Mouse (Mus musculus) mouse embryonic stem cell (cell line): ENCODE results near the gene Odf4.

Experiments
- in situ Hi-C, 2 experiments: fragments of 300-500 bp; cut with MboI; formaldehyde crosslinking; loops; 1 replicate in 1 of 2; 3 replicates in 1 of 2; pipeline ENCODE4 v1.14.3; 2019 to 2020; ENCODE audit warnings: low sequenced_read_pairs in 2 of 2, low pct_unique_long_range_greater_than_20kb in 1 of 2, mixed read lengths in 1 of 2; ENCODE audit not compliant: unreplicated experiment in 1 of 2

The Odf4 gene

DNA sequence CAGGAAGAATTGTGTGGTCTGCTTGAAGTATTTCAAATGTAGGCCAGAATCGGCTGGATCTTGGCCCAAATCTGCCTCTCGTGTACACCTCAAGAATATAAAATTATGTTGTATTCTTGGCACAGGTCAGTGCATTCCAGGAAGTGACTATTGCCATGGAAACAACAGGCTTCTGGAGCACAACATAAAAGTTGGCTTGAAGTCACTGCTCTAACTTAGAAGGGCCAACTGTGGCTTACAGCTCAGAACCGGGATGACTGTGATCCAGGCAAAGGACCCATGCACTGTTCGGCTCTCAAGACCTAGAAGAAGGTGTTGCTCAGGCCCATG lies 20.5 kb downstream of the Odf4 start:
- in situ Hi-C loops = loop anchor here in 1 of 2 experiments (5.0 kb wide), 1 partner anchor 81 kb away; no protein-coding TSS in a partner anchor

DNA sequence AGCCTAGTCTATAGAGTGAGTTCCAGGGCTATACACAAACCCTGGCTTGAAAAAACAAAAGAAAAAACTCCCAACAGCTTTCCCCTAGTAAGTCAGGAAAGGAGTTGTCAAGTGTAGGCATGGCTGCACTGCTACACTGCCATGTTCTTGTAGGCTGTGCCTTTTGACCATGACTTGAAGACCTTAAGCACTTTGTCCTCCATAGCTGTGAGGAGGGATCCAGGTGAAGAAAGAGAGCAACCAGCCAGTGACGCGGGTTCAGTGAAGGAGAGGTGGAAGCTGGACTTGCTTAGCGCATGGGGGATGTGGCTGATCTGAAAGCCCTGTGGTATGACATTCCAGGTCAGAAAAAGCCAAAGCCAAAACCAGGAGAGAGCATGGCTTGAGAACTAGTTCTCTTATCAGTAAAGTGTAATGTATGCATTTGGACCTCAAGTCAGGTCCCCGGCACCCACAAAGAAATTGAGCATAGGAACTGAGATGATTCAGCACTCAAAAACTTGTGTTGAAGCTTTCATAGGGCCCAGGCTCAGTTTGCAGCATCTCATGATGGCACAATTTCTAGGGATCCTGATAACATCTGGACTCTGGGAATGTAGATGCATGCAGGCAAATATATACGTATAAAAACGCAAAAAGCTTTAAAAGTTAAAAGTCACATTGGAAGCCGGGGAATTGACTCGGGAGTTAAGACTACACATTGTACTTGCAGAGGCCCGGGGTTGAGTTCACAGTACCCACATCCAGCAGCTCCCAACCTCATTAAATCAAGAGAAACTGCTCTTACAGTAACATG lies 21.0 kb downstream of the Odf4 start:
- in situ Hi-C loops = loop anchor here in 1 of 2 experiments (5.0 kb wide), 1 partner anchor 81 kb away; no protein-coding TSS in a partner anchor

DNA sequence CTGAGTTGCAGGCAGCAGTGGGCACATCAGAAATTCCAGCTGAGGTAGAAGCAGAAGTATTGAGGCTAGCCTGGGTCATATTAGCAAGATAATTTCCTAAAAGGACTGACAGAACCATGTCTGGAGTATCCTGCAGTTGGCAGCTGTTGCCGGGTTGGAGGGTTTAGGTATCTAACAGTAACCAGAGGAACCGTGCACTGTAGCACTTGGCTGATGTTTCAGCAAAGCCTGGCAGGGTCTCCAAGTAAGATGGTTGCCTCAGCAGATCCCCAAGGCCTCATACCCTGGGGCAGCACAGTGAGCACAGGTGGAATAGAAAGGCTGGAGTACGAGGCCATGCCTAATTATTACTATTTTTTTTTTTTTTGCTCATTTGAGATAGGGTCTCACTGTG lies 21.7 kb downstream of the Odf4 start:
- in situ Hi-C loops = loop anchor here in 1 of 2 experiments (5.0 kb wide), 1 partner anchor 82 kb away; no protein-coding TSS in a partner anchor

DNA sequence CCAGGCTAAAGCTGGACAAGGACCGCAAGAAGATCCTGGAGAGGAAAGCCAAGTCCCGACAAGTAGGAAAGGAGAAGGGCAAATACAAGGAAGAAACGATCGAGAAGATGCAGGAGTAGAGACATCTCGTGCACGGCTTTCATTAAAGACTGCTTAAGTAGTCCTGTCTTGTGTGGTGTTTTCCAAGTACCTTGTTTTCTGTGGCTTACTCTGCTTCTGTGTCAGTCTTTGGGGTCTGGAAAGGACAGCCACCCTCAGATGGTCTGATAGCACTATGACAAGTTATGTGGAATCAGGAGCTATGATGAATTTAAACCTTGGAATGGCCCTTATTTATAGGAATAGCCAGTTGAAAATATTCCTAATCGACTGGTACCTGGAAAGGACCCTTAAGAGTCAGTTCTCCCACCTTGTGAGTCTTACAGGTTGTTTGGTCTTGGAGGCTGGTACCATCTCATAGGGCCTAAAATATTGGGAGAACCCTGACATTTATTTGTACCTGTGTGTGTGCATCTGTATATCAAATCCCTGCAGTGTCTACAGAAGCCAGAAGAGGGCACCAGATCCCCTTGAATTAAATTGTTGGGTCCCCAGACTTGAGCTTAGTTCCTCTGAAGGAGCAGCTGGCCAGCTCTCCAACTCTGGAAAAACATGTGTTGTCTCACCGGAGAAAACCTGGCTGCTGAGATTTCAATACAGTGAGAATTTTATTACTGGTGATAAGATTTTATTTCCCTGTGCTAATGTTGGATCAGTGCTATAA lies 22.3 kb downstream of the Odf4 start:
- in situ Hi-C loops = loop anchor here (5.0 kb wide), 2 partner anchors 68 to 83 kb away; no protein-coding TSS in a partner anchor

DNA sequence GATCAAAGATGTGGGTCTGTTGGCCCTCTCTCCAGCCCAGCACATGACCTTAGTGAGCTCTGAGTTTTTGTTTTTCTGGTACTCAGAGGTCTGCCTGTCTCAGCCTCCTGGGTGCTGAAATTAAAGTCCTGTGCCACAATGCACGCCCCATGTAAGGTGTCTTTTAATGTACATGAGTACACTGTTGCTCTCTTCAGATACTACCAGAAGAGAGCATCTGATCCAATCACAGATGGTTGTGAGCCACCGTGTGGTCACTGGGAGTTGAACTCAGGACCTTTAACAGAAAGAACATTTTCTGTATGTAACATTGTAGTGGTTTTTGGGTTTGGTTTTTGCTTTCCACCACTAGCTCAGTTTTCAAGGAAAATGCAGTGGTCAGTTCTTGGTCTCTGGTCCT lies 23.1 kb downstream of the Odf4 start:
- in situ Hi-C loops = loop anchor here in 1 of 2 experiments (5.0 kb wide), 1 partner anchor 69 kb away; no protein-coding TSS in a partner anchor

DNA sequence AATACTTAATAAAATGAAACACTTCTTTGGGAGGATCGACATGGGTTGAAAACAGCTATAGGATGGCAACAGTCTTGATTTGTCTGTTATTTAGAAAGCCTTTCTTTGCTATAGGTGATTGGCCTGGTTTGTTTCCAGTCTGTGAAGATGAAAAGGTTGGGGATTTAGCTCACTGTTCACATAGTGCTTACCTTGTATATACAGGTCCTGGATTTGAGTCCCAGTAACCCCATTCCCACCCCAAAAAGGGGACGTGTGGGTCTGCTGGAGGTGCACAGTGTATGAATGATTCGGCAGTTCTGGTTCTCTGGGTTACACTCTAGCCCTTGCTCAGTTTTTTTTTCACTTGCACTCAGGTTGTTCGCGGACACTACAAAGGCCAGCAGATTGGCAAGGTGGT lies 24.1 kb downstream of the Odf4 start:
- in situ Hi-C loops = loop anchor here in 1 of 2 experiments (5.0 kb wide), 1 partner anchor 69 kb away; no protein-coding TSS in a partner anchor

DNA sequence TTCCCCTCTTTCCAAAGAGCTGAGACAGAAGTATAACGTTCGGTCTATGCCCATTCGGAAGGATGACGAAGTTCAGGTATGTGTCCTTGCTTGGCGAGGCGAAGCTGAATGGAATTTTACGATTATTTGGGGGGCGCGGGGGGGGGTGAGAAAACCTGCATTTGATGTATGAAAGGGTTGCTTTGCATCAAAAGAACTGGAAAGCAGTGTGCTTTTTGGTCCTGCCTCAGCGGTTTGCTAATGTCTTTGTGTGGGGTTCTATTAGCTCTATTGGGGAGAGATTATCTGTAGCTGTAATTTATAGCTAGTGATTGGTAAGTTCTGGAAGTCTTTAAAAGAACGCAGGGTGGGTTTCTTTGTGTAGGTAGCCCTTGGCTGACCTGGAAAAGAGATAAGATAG lies 24.5 kb downstream of the Odf4 start:
- in situ Hi-C loops = loop anchor here in 1 of 2 experiments (5.0 kb wide), 1 partner anchor 70 kb away; no protein-coding TSS in a partner anchor

DNA sequence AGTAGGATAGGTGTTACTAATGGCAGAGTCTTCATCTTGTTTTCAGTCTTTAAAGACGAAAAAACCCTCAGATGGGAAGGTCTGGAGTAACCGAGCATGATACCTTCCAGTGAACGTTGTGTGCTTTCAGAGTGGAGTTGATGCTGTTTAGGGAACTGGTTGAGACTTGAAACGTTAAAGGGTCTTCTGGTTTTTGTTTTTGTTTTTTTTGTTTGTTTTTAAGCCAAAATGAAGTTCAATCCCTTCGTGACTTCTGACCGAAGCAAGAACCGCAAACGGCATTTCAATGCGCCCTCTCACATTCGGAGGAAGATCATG lies 24.9 kb downstream of the Odf4 start:
- in situ Hi-C loops = loop anchor here in 1 of 2 experiments (5.0 kb wide), 1 partner anchor 70 kb away; no protein-coding TSS in a partner anchor

DNA sequence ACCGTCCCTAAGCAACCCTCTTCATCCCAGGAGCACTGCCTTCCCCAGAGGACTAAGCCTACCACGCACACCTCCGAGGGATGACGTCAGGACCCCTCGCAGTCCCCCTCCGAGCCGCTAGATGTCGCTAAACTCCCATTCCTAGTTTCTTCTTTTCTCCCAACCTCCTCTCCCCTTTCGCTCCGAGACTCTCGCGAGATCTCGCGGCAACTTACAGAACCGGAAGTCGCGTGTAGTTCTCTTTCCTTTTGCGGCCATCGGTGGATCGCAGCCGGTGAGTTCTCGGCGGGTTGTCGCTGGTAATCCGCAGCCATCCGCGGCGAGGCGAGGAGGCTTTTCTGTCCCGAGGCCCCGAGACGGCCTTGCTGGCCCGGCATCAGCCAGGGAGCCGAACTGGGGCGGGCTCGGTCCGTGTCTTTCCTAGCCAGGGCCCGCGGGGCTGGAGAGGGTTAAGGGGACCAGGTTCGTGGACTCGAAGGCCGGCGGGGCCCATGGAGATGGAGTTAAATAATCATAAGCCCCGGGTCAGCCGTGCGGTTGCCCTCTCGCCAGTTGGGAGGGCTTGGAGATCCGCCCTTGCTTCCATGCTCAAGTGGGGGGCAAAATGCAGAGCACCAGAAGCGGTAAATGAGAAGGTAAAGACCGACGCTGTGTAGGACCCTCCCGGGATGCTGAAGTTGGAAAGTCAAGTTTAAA lies 25.4 kb downstream of the Odf4 start, which contains the start of gene Rpl26:
TSS of gene Rpl26 (plus strand) at position 233 of the 696 bp plus-strand sequence.
- in situ Hi-C loops = loop anchor here in 1 of 2 experiments (5.0 kb wide), 1 partner anchor 71 kb away; no protein-coding TSS in a partner anchor

DNA sequence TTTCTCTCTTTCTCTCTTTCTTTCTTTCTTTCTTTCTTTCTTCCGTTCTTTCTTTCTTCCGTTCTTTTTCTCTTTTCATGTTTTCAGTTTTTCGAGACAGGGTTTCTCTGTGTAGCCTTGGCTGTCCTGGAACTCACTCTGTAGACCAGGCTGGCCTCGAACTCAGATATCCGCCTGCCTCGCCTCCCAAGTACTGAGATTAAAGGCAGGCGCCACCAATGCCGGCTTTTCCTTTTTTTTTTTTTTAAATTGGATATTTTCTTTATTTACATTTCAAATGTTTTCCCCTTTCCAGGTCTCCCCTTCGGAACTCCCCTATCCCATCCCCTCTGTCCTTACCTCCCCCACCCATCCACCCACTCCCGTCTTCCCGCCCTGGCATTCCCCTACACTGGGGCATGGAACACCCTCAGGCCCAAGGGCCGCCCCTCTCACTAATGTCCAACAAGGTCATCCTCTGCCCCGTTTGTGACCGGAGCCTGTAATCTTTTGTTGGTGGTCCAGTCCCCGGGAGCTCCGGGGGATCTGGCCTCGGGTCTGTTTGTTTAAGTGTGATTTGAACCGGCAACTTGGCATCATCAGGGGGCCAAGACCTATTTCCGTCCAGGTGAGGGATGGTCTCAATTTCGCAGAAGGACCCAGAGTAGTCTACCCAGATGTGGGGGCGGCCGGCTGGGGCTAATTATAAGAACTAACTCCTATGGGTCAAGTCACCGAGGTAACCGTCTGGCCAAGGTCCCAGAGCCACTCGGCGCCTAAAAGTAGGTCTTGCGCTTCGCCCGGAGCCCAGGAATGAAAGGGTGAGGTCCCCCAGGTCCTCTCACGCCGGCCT lies 26.1 kb downstream of the Odf4 start:
- in situ Hi-C loops = loop anchor here in 1 of 2 experiments (5.0 kb wide), 1 partner anchor 72 kb away; no protein-coding TSS in a partner anchor

DNA sequence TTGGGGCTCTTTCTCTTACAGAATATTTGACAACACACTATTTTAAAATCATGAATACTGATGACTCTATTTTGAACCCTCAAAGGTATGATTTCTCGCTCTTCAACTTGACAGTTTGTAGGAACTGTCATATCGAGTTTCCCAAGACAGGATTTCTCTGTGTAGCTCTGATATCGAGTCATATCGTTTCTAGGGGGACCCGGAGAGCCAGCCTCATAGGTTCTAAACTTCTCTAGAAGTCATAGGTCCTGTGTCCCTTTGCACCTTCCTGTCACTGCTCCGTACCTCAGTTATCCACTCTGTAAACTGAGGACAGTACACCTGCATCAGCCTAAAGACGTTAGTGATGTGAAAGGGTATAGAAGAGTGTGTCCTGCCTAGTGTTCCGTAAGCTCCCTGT lies 27.1 kb downstream of the Odf4 start:
- in situ Hi-C loops = loop anchor here in 1 of 2 experiments (5.0 kb wide), 1 partner anchor 72 kb away; no protein-coding TSS in a partner anchor

DNA sequence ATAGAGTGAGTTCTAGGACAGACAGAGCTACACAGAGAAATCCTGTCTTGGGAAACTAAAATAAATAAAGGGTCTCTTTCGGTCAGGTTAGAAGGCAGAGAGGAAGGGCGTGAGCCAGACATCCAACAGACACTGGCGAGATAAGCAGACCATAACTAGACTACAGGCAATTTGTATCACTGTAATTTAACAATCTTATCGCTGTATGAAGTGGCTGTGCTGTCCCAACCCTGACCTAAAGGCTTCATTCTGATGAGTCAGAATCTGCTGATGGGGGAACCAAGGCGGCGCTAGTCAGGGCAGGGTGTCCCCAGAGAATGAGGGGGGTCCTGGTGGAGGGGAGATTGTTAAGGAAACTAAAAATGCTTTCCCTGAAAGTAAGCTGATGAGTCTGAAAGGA lies 28.1 kb downstream of the Odf4 start:
- in situ Hi-C loops = no loop called here

DNA sequence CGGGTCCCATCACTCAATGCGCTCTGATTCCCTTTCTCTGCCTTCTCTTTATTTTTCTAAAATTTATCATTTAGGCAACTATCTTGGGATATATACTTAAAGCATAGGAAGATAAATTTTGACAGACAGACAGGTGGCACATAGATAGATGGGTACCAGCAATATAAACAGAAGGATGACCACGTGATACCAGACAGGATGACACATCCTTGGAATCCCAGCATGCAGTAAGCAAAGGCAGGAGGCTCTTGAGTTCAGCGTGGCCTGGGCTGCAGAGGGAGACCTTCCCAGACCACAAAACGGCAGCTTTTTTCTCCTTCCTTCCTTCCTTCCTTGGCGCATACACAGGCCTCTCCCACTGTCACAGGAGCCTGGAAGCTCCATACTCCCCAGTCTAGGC lies 29.0 kb downstream of the Odf4 start:
- in situ Hi-C loops = no loop called here

DNA sequence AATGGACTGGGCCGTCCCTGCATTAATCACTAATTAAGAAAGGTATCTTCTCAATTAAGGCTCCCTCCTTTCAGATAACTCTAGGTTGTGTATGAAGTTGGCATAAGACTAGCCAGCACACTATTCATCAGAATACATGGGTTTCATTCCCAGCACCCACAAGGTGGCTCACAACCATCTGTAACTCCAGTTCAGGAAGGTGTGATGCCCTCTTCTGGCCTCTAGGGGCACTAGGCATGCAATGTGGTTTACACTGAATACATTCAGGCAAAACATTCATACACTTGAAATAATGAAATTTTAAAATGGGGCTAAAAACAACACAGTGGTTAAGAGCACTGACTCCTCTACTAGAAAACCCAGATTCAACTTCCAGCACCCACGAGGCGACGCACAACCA lies 29.8 kb downstream of the Odf4 start:
- in situ Hi-C loops = no loop called here

DNA sequence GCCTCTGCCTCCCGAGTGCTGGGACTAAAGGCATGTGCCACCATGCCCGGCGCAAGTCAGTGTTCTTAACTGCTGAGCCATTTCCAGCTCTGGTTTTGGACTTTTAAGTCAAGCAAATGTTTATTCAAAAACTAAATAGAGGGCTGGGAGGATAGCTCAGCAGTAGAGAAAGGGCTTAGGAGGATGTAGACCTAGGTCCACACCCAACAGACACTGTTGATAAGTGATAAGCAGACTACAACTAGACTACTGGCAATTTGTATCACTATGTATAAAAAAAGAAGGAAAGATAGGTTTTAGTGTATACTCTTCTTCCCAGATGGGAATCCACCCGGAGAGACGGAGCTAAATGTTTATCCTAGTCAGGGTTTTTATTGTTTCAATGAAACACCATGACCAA lies 30.6 kb downstream of the Odf4 start:
- in situ Hi-C loops = no loop called here

DNA sequence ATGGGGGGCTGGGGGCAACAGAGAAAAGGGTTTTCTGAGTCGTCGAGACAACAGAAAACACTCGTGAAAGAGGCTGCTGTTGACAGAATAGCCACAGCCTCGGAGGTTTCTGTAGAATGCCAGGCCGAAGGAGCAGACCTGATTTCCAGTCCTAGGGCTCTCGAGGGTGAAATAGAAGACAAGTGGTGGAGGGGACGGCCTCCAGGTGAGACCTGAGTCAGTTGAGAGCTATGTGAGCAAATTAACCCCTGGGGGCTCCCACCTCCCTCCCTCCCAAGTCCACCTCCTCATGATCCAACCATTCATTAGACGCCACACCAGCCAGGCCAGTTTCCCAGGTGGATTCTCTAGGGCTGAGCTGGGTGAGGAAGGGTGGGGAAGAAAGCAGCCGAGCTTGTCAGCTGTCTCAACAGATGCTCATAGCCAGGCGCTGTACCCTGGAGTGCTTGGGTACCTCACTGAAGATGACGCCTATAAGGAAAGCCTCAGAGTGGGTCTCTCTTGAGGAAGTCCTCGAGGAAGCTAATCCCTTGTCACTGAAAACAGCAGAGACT lies 32.9 kb downstream of the Odf4 start:
- in situ Hi-C loops = no loop called here

DNA sequence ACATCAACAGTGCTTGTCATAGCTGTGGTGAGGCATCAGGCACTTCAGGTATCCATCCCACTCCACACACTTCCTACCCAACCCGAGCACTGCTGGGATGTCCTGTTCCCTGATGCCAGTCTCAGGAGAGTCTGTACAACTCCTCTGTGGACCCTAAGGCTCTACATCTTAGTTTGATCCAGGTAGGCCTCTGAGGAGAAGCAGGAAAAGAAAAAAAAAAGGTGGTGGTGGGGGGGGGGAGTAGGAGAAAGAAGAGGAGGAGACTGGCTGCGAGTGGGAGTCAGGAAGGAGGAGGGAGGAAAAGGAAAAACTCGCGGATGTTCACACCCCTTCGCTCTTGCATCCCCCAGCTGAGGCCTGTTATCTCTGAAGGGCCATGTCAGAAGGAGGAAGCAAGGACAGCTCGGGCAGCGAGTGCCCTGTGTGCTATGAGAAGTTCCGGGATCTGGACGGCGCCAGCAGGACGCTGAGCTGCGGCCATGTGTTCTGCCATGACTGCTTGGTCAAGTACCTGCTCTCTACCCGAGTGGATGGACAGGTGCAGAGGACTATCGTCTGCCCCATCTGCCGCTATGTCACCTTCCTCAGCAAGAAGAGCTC lies 34.5 kb downstream of the Odf4 start:
- in situ Hi-C loops = no loop called here
